Mouse (Mus musculus): ENCODE results near the gene Spert. TPM values are rescaled to one million over a fixed set of nuclear protein-coding genes. Genes with fewer than 3 reads are reported as not detected.

The Spert gene
- polyA plus RNA-seq, 1 experiment, result not detected

- Histone ChIP-seq H3K4me3 (ENCODE audit: insufficient read depth, low read depth, low read length) (no peak overlapping the region), H3K27ac (ENCODE audit: insufficient read depth, low read depth, low read length) (no peak overlapping the region), H3K4me1 (ENCODE audit: control insufficient read depth, insufficient read depth, low read length) (no peaks in the 10 kb centered on the region)
- 93% methylated on average over 2 of the region's 2 CpGs for WGBS
- TF ChIP-seq POLR2A (IDR thresholded peaks at IDR 0.05; ENCODE audit: insufficient read depth, low read depth, low read length), result no peak
Observed at GRCm38 (mm10) chr14:75609176-75609575, 16.3 kb upstream of the Spert start.

GRCm38 (mm10) chr14:75583870-75584269 lies 9.0 kb downstream of the Spert start:
- no peaks in the 10 kb centered on the region for H3K4me1 ChIP-seq (ENCODE audit: control insufficient read depth, insufficient read depth, low read length)
- no peak overlapping the region for H3K4me3 ChIP-seq (ENCODE audit: insufficient read depth, low read depth, low read length)
- 92% methylated on average over 12 of the region's 12 CpGs for WGBS
- TF ChIP-seq CTCF (IDR thresholded peaks at IDR 0.05; ENCODE audit: insufficient read depth, low read depth, low read length) (no peak), POLR2A (IDR thresholded peaks at IDR 0.05; ENCODE audit: insufficient read depth, low read depth, low read length) (no peak)
- no peak overlapping the region for H3K27ac ChIP-seq (ENCODE audit: insufficient read depth, low read depth, low read length)

GRCm38 (mm10) chr14:75579010-75579409 lies 13.9 kb downstream of the Spert start:
- no peak overlapping the region for H3K4me3 ChIP-seq (ENCODE audit: insufficient read depth, low read depth, low read length)
- no peaks in the 10 kb centered on the region for H3K4me1 ChIP-seq (ENCODE audit: control insufficient read depth, insufficient read depth, low read length)
- TF ChIP-seq CTCF (IDR thresholded peaks at IDR 0.05; ENCODE audit: insufficient read depth, low read depth, low read length), result no peak
- no peak for TF ChIP-seq POLR2A (IDR thresholded peaks at IDR 0.05; ENCODE audit: insufficient read depth, low read depth, low read length)
- no peak overlapping the region for H3K27ac ChIP-seq (ENCODE audit: insufficient read depth, low read depth, low read length)
- WGBS, result 77% methylated on average over 6 of the region's 6 CpGs

- WGBS, result 42% methylated on average over 3 of the region's 3 CpGs
- peaks cover 8% of the 10 kb centered on the region for H3K4me1 ChIP-seq (ENCODE audit: control insufficient read depth, insufficient read depth, low read length)
- TF ChIP-seq POLR2A (IDR thresholded peaks at IDR 0.05; ENCODE audit: insufficient read depth, low read depth, low read length), result no peak
- no peak overlapping the region for H3K4me3 ChIP-seq (ENCODE audit: insufficient read depth, low read depth, low read length)
- H3K27ac ChIP-seq (ENCODE audit: insufficient read depth, low read depth, low read length), result no peak overlapping the region
Observed at GRCm38 (mm10) chr14:75566303-75566702, 26.6 kb downstream of the Spert start.

- Histone ChIP-seq H3K4me3 (ENCODE audit: insufficient read depth, low read depth, low read length) (no peak overlapping the region), H3K4me1 (ENCODE audit: control insufficient read depth, insufficient read depth, low read length) (peaks cover 8% of the 10 kb centered on the region), H3K27ac (ENCODE audit: insufficient read depth, low read depth, low read length) (no peak overlapping the region)
- 24% methylated on average over 14 of the region's 14 CpGs for WGBS
- TF ChIP-seq POLR2A (IDR thresholded peaks at IDR 0.05; ENCODE audit: insufficient read depth, low read depth, low read length) (no peak), CTCF (IDR thresholded peaks at IDR 0.05; ENCODE audit: insufficient read depth, low read depth, low read length) (no peak)
Observed at GRCm38 (mm10) chr14:75565534-75566140, 27.3 kb downstream of the Spert start.

GRCm38 (mm10) chr14:75561577-75562331 lies 31.2 kb downstream of the Spert start:
- no peak for TF ChIP-seq CTCF (IDR thresholded peaks at IDR 0.05; ENCODE audit: insufficient read depth, low read depth, low read length)
- WGBS, result 52% methylated on average over 9 of the region's 9 CpGs
- peaks cover 8% of the 10 kb centered on the region for H3K4me1 ChIP-seq (ENCODE audit: control insufficient read depth, insufficient read depth, low read length)

GRCm38 (mm10) chr14:75541731-75542130 lies 51.2 kb downstream of the Spert start:
- Histone ChIP-seq H3K4me1 (ENCODE audit: control insufficient read depth, insufficient read depth, low read length) (0 out of 2 replicates have a peak, but pooled peaks cover 2% of the 10 kb centered on the region), H3K27ac (ENCODE audit: insufficient read depth, low read depth, low read length) (no peak overlapping the region), H3K4me3 (ENCODE audit: insufficient read depth, low read depth, low read length) (no peak overlapping the region)
- 79% methylated on average over 8 of the region's 8 CpGs for whole genome bisulfite sequencing
- TF ChIP-seq POLR2A (IDR thresholded peaks at IDR 0.05; ENCODE audit: insufficient read depth, low read depth, low read length), result no peak

More at GRCm38 (mm10) chr14:75561577-75562331, 31.2 kb downstream of the Spert start:
- H3K4me3 ChIP-seq (ENCODE audit: insufficient read depth, low read depth, low read length), result no peak overlapping the region
- no peak overlapping the region for H3K27ac ChIP-seq (ENCODE audit: insufficient read depth, low read depth, low read length)

GRCm38 (mm10) chr14:75540996-75541350 lies 51.9 kb downstream of the Spert start:
- Histone ChIP-seq H3K27ac (ENCODE audit: insufficient read depth, low read depth, low read length) (no peak overlapping the region), H3K4me3 (ENCODE audit: insufficient read depth, low read depth, low read length) (no peak overlapping the region), H3K4me1 (ENCODE audit: control insufficient read depth, insufficient read depth, low read length) (0 out of 2 replicates have a peak, but pooled peaks cover 2% of the 10 kb centered on the region)
- WGBS, result 33% methylated on average over 5 of the region's 5 CpGs
- TF ChIP-seq CTCF (IDR thresholded peaks at IDR 0.05; ENCODE audit: insufficient read depth, low read depth, low read length) (no peak), POLR2A (IDR thresholded peaks at IDR 0.05; ENCODE audit: insufficient read depth, low read depth, low read length) (no peak)

GRCm38 (mm10) chr14:75540216-75540995 lies 52.5 kb downstream of the Spert start:
- H3K4me3 ChIP-seq (ENCODE audit: insufficient read depth, low read depth, low read length), result no peak overlapping the region
- H3K4me1 ChIP-seq (ENCODE audit: control insufficient read depth, insufficient read depth, low read length), result 0 out of 2 replicates have a peak, but pooled peaks cover 2% of the 10 kb centered on the region
- no peak overlapping the region for H3K27ac ChIP-seq (ENCODE audit: insufficient read depth, low read depth, low read length)
- TF ChIP-seq POLR2A (IDR thresholded peaks at IDR 0.05; ENCODE audit: insufficient read depth, low read depth, low read length) (no peak), CTCF (IDR thresholded peaks at IDR 0.05; ENCODE audit: insufficient read depth, low read depth, low read length) (no peak)
- 75% methylated on average over 17 of the region's 17 CpGs for WGBS

All from olfactory bulb, adult 2 months (tissue).